Mouse (Mus musculus): ENCODE data around the gene Tmem109.

- TF ChIP-seq CTCF (IDR thresholded peaks at IDR 0.05; ENCODE audit: insufficient read depth, low read length) (no peak), POLR2A (IDR thresholded peaks at IDR 0.05; ENCODE audit: borderline replicate concordance, extremely low read depth, low read depth, low read length) (no peak)
Observed at GRCm38 (mm10) chr19:10926123-10926621, 44.4 kb upstream of the Tmem109 start.

All from lung, adult 2 months (tissue).